Mouse (Mus musculus) left cerebral cortex, adult 2 months (tissue): ENCODE measurements around the gene Evc. TPM values are rescaled to one million over a fixed set of nuclear protein-coding genes. Genes with fewer than 3 reads are reported as not detected.

Experiments used
- DNase-seq, 2 experiments: peaks; one replicate each; pipeline ENCODE4 v3.0.0; 2021 to 2022; ENCODE audit warnings: low spot score in 2 of 2, mixed read lengths in 1 of 2; ENCODE audit errors: extremely low spot score in 1 of 2
- H3K27ac ChIP-seq: fragments of 200-600 bp; 2 replicates; pipeline ENCODE4 v1.8.1; 2022
- H3K4me3 ChIP-seq: fragments of 200-600 bp; 2 replicates; pipeline ENCODE4 v1.8.1; 2022
- CTCF ChIP-seq: fragments of 200-600 bp; IDR thresholded peaks from 2 replicates; pipeline ENCODE4 v1.8.1; 2022; ENCODE audit warnings: antibody characterized with exemption, mild to moderate bottlenecking, moderate library complexity
- intact Hi-C: fragments of 180-260 bp; cut with DNase I; formaldehyde crosslinking; loops from one replicate; pipeline ENCODE4 v1.15.1; 2025
- total RNA-seq, 2 experiments: library from RNA; stranded (reverse); gene quantifications; 2 replicates each; pipeline ENCODE4 v1.2.3; 2021

Evc gene
- total RNA-seq, 2 experiments from 2014 or later, result 8.2 to 11.1 TPM

- intact Hi-C loops, result loop anchor here (5.0 kb wide), 1 partner anchor 96 kb away; the partner anchor contains the start of gene Crmp1
- TF ChIP-seq CTCF, result peak; percentile 17
- Histone ChIP-seq H3K4me3 (peak within 1 kb of the TSS; percentile 53), H3K27ac (peak within 1 kb of the TSS; percentile 62; the same call in 1 of the 2 replicates)
- peak; percentile 83 to 86 for DNase-seq
Observed at GRCm38 (mm10) chr5:37338288-37338687, 1.6 kb upstream of the Evc start, which contains the start of gene Evc2. Evc2 (plus strand) TSS chr5:37338499.

- intact Hi-C loops, result loop anchor here (5.0 kb wide), 1 partner anchor 95 kb away; the partner anchor contains the start of gene Crmp1
- TF ChIP-seq CTCF, result no peak
- Histone ChIP-seq H3K27ac (no peak overlapping the region; the same call in 1 of the 2 replicates), H3K4me3 (no peak overlapping the region; the same call in 1 of the 2 replicates)
- DNase-seq, result no peak
Observed at GRCm38 (mm10) chr5:37337696-37338095, 1.0 kb upstream of the Evc start.

GRCm38 (mm10) chr5:37335061-37335460, 1.6 kb downstream of the Evc start:
- TF ChIP-seq CTCF, result no peak
- DNase-seq, result no peak
- no peak overlapping the region for H3K27ac ChIP-seq
- intact Hi-C loops, result loop anchor here (5.0 kb wide), 1 partner anchor 93 kb away; the partner anchor contains the start of gene Crmp1
- H3K4me3 ChIP-seq, result no peak overlapping the region

DNA sequence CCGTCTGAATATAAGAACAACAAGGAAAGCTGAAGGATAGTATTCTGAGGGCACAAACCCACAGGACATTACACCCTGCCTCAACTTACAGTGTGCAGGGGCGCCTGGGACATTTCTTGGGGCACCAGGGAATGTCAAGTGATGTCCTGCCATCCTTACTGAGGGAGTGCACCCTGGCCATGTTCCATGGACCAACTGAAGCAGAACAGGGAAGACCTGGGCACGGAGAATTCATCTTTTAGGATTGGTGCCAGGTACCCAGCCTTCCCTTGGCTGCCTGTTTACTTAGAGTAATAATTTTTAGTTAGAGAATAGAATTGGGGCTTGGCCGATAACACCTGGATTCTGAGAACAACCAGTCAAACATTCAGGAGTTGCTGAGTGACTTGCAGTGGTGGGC, 4.6 kb downstream of the Evc start:
- TF ChIP-seq CTCF, result no peak
- Histone ChIP-seq H3K27ac (no peak overlapping the region), H3K4me3 (no peak overlapping the region)
- intact Hi-C loops, result no loop called here
- DNase-seq, result no peak

- no peak for DNase-seq
- H3K4me3 ChIP-seq, result no peak overlapping the region
- intact Hi-C loops, result no loop called here
- no peak for TF ChIP-seq CTCF
- H3K27ac ChIP-seq, result no peak overlapping the region
Observed at GRCm38 (mm10) chr5:37331133-37331505, 5.6 kb downstream of the Evc start.

GRCm38 (mm10) chr5:37330449-37331132, 6.1 kb downstream of the Evc start:
- Histone ChIP-seq H3K27ac (no peak overlapping the region), H3K4me3 (no peak overlapping the region)
- intact Hi-C loops, result no loop called here
- DNase-seq, result no peak
- no peak for TF ChIP-seq CTCF

- Histone ChIP-seq H3K27ac (no peak overlapping the region), H3K4me3 (no peak overlapping the region)
- DNase-seq, result no peak
- no peak for TF ChIP-seq CTCF
- intact Hi-C loops, result no loop called here
Observed at GRCm38 (mm10) chr5:37326675-37327074, 10.0 kb downstream of the Evc start.

GRCm38 (mm10) chr5:37320761-37321160, 15.9 kb downstream of the Evc start:
- Histone ChIP-seq H3K27ac (no peak overlapping the region), H3K4me3 (no peak overlapping the region)
- no peak for TF ChIP-seq CTCF
- no peak for DNase-seq
- intact Hi-C loops, result no loop called here

GRCm38 (mm10) chr5:37320174-37320573, 16.5 kb downstream of the Evc start:
- intact Hi-C loops, result no loop called here
- H3K27ac ChIP-seq, result no peak overlapping the region
- H3K4me3 ChIP-seq, result no peak overlapping the region
- no peak for TF ChIP-seq CTCF
- peak in 1 of 2 experiments; percentile 25 for DNase-seq

DNA sequence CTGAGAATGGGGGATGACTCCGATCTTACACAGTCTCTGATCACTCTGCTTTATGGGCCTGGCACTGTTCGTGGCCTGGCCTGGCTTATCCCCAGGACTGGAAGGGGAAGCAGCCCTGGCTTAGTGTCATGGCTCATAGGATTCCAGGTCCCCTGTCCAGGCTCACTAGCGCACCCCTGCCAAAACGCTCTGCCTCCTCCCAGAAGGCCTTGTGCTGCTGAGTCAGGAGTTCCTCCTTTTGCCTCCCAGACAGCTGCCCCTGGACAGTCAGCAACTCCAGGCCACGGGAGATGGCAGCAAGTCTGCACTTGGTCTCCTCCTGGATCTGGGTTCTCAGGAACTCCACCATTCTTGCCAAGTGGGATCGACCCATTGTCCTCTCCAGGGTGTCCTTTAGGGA, 18.0 kb downstream of the Evc start:
- H3K27ac ChIP-seq, result no peak overlapping the region

GRCm38 (mm10) chr5:37312980-37313722, 23.5 kb downstream of the Evc start:
- no peak for TF ChIP-seq CTCF
- Histone ChIP-seq H3K27ac (no peak overlapping the region), H3K4me3 (no peak overlapping the region)
- DNase-seq, result no peak
- intact Hi-C loops, result no loop called here

More for the DNA sequence above, 18.0 kb downstream of the Evc start:
- no peak for TF ChIP-seq CTCF
- intact Hi-C loops, result no loop called here
- no peak overlapping the region for H3K4me3 ChIP-seq
- no peak for DNase-seq

GRCm38 (mm10) chr5:37310026-37310425, 26.7 kb downstream of the Evc start:
- H3K27ac ChIP-seq, result no peak overlapping the region
- TF ChIP-seq CTCF, result no peak
- DNase-seq, result no peak
- H3K4me3 ChIP-seq, result no peak overlapping the region
- intact Hi-C loops, result no loop called here
